Mouse (Mus musculus) right cerebral cortex, postnatal 10 days (tissue): ENCODE results near the gene Zfp217.
A peak's percentile ranks its signal among the peaks of the same experiment; 100 is the strongest.

Source experiments
- DNase-seq, 2 experiments: peaks; one replicate each; pipeline ENCODE4 v3.0.0; 2021; ENCODE audit warnings: low spot score in 2 of 2

Zfp217 gene

GRCm38 (mm10) chr2:170133093-170133731 lies 14.7 kb downstream of the Zfp217 start:
- DNase-seq = peak; percentile 75 to 80

- no peak for DNase-seq
These were observed 15.2 kb downstream of the Zfp217 start for GRCm38 (mm10) chr2:170132716-170133092.

- DNase-seq = no peak
These were observed 15.9 kb downstream of the Zfp217 start for GRCm38 (mm10) chr2:170131981-170132460.

GRCm38 (mm10) chr2:170130780-170131645 lies 16.9 kb downstream of the Zfp217 start:
- peak; percentile 88 to 89 for DNase-seq

GRCm38 (mm10) chr2:170129923-170130779 lies 17.8 kb downstream of the Zfp217 start:
- DNase-seq = no peak

- no peak for DNase-seq
These were observed 18.5 kb downstream of the Zfp217 start for GRCm38 (mm10) chr2:170129248-170129922.

- DNase-seq = no peak
These were observed 19.2 kb downstream of the Zfp217 start for GRCm38 (mm10) chr2:170128461-170129247.

- DNase-seq = no peak
These were observed 20.4 kb downstream of the Zfp217 start for GRCm38 (mm10) chr2:170127523-170127922.

GRCm38 (mm10) chr2:170126266-170126665 lies 21.6 kb downstream of the Zfp217 start:
- DNase-seq = no peak

GRCm38 (mm10) chr2:170122197-170122596 lies 25.7 kb downstream of the Zfp217 start:
- no peak for DNase-seq

- DNase-seq = no peak
These were observed 27.5 kb downstream of the Zfp217 start for GRCm38 (mm10) chr2:170120139-170121027.

- DNase-seq = peak; percentile 79 to 82
These were observed 31.1 kb downstream of the Zfp217 start for GRCm38 (mm10) chr2:170116704-170117281.

- no peak for DNase-seq
These were observed 37.6 kb downstream of the Zfp217 start for GRCm38 (mm10) chr2:170110306-170110705.

GRCm38 (mm10) chr2:170109528-170109927 lies 38.4 kb downstream of the Zfp217 start:
- no peak for DNase-seq

- DNase-seq = no peak
These were observed 40.1 kb downstream of the Zfp217 start for GRCm38 (mm10) chr2:170107791-170108190.

- DNase-seq = no peak
These were observed 41.9 kb downstream of the Zfp217 start for GRCm38 (mm10) chr2:170106000-170106399.

GRCm38 (mm10) chr2:170104396-170104795 lies 43.5 kb downstream of the Zfp217 start:
- DNase-seq = no peak

- DNase-seq = peak; percentile 49 to 76
These were observed 44.1 kb downstream of the Zfp217 start for GRCm38 (mm10) chr2:170103852-170104251.

- no peak for DNase-seq
These were observed 44.6 kb downstream of the Zfp217 start for GRCm38 (mm10) chr2:170103341-170103740.
